Mouse (Mus musculus) CH12.LX (cell line): ENCODE results near the gene Clpb.

Experiments used
- CTCF ChIP-seq, 2 experiments: IDR thresholded peaks in 1 of 2; conservative IDR thresholded peaks in 1 of 2; 2 replicates each; pipeline ENCODE4 v1.5.1; 2011 to 2012; ENCODE audit warnings: low read depth in 2 of 2, low read length in 2 of 2, improper control_type of control experiment in 1 of 2, inconsistent platforms in 1 of 2, mild to moderate bottlenecking in 1 of 2, moderate library complexity in 1 of 2
- HCFC1 ChIP-seq: IDR thresholded peaks from 2 replicates; pipeline ENCODE4 v1.6.1; 2012; ENCODE audit warnings: low read depth, mild to moderate bottlenecking, inconsistent platforms, low read length, improper control_type of control experiment
- POLR2A ChIP-seq: IDR thresholded peaks from 2 replicates; pipeline ENCODE4 v1.6.1; 2011; ENCODE audit warnings: low read depth, mild to moderate bottlenecking, improper control_type of control experiment, low read length
- POLR2AphosphoS2 ChIP-seq: IDR thresholded peaks from 2 replicates; pipeline ENCODE4 v1.6.1; 2011; ENCODE audit warnings: low read depth, low read length, improper control_type of control experiment
- TCF12 ChIP-seq: IDR thresholded peaks from 2 replicates; pipeline ENCODE4 v1.6.1; 2014; ENCODE audit warnings: low read depth, mild to moderate bottlenecking, inconsistent platforms, low read length, improper control_type of control experiment

- no peak for TF ChIP-seq POLR2A
- TF ChIP-seq CTCF (conservative IDR thresholded peaks at IDR 0.05 in 1 of 2, IDR thresholded peaks at IDR 0.05 in 1 of 2; ENCODE audit: low read depth in 2 of 2, low read length in 2 of 2) = no peak
- no peak for TF ChIP-seq POLR2AphosphoS2
- no peak for TF ChIP-seq HCFC1
- no peak for TF ChIP-seq TCF12
Measured at GRCm38 (mm10) chr7:101753492-101753891, 90.1 kb downstream of the Clpb start.
